Mouse (Mus musculus) cerebellum, adult 11-12 months (tissue): ENCODE measurements around the gene Dtx1.

Source experiments
- DNase-seq: peaks from one replicate; pipeline ENCODE4 v3.0.0; 2022

Dtx1 gene

GRCm38 (mm10) chr5:120703660-120704059 is 8.1 kb downstream of the Dtx1 start:
- DNase-seq, result peak; percentile 51

- DNase-seq, result peak; percentile 92
Observed at GRCm38 (mm10) chr5:120702969-120703368, 8.8 kb downstream of the Dtx1 start.

GRCm38 (mm10) chr5:120702421-120702820 is 9.3 kb downstream of the Dtx1 start:
- DNase-seq, result peak; percentile 78

GRCm38 (mm10) chr5:120700996-120701790 is 10.5 kb downstream of the Dtx1 start:
- DNase-seq, result peak; percentile 61

GRCm38 (mm10) chr5:120698801-120699391 is 12.8 kb downstream of the Dtx1 start:
- DNase-seq, result peak; percentile 70

- DNase-seq, result peak; percentile 25
Observed at GRCm38 (mm10) chr5:120698181-120698580, 13.5 kb downstream of the Dtx1 start.

GRCm38 (mm10) chr5:120696865-120697264 is 14.9 kb downstream of the Dtx1 start:
- DNase-seq, result no peak

GRCm38 (mm10) chr5:120696057-120696743 is 15.5 kb downstream of the Dtx1 start:
- DNase-seq, result peak; percentile 25

- no peak for DNase-seq
Observed at GRCm38 (mm10) chr5:120694695-120695074, 17.0 kb downstream of the Dtx1 start.

- no peak for DNase-seq
Observed at GRCm38 (mm10) chr5:120693931-120694694, 17.6 kb downstream of the Dtx1 start.

GRCm38 (mm10) chr5:120692034-120692433 is 19.7 kb downstream of the Dtx1 start:
- no peak for DNase-seq

- DNase-seq, result peak; percentile 19
Observed at GRCm38 (mm10) chr5:120690417-120690816, 21.3 kb downstream of the Dtx1 start.

GRCm38 (mm10) chr5:120688434-120688833 is 23.3 kb downstream of the Dtx1 start:
- no peak for DNase-seq

GRCm38 (mm10) chr5:120687897-120688296 is 23.8 kb downstream of the Dtx1 start:
- DNase-seq, result no peak

- no peak for DNase-seq
Observed at GRCm38 (mm10) chr5:120687484-120687851, 24.3 kb downstream of the Dtx1 start.

GRCm38 (mm10) chr5:120686749-120687483 is 24.8 kb downstream of the Dtx1 start:
- DNase-seq, result no peak

- DNase-seq, result no peak
Observed at GRCm38 (mm10) chr5:120685678-120686077, 26.0 kb downstream of the Dtx1 start.

GRCm38 (mm10) chr5:120682982-120683771 is 28.6 kb downstream of the Dtx1 start:
- DNase-seq, result no peak

- DNase-seq, result no peak
Observed at GRCm38 (mm10) chr5:120680918-120681317, 30.8 kb downstream of the Dtx1 start.

- peak; percentile 75 for DNase-seq
Observed at GRCm38 (mm10) chr5:120679676-120680555, 31.8 kb downstream of the Dtx1 start.
